Mouse (Mus musculus) lung, embryonic 16.5 days (tissue): ENCODE data around the gene Matn3. TPM values are rescaled to one million over a fixed set of nuclear protein-coding genes. Genes with fewer than 3 reads are reported as not detected.

Source experiments
- ATAC-seq: fragments of 200-750 bp; cut with Nextera tagmentation; 2 replicates; pipeline ENCODE4 v1.8.0; 2017; ENCODE audit warnings: low read depth, mild to moderate bottlenecking, moderate library complexity
- H3K27ac ChIP-seq: fragments of 300-500 bp; sonication (generic); 2 replicates; pipeline ENCODE4 v1.5.1; 2014; ENCODE audit warnings: mild to moderate bottlenecking, control low read depth, low read length
- H3K27me3 ChIP-seq: fragments of 300-500 bp; sonication (generic); 2 replicates; pipeline ENCODE4 v1.6.1; 2014; ENCODE audit warnings: low read depth, low read length, mixed read lengths; ENCODE audit not compliant: control insufficient read depth, insufficient read depth
- H3K36me3 ChIP-seq: fragments of 300-500 bp; sonication (generic); 2 replicates; pipeline ENCODE4 v1.6.1; 2014; ENCODE audit warnings: low read length; ENCODE audit not compliant: control insufficient read depth, insufficient read depth
- H3K4me1 ChIP-seq: fragments of 300-500 bp; sonication (generic); replicated peaks from 2 replicates; pipeline ENCODE4 v1.6.1; 2014; ENCODE audit warnings: low read length, mixed read lengths; ENCODE audit not compliant: control insufficient read depth, insufficient read depth
- H3K4me2 ChIP-seq: fragments of 300-500 bp; sonication (generic); 2 replicates; pipeline ENCODE4 v1.6.1; 2014; ENCODE audit warnings: low read depth, low read length, control low read depth
- H3K4me3 ChIP-seq: fragments of 300-500 bp; sonication (generic); 2 replicates; pipeline ENCODE4 v1.5.1; 2014; ENCODE audit warnings: mild to moderate bottlenecking, low read length, control low read depth
- H3K9ac ChIP-seq: fragments of 300-500 bp; sonication (generic); 2 replicates; pipeline ENCODE4 v1.6.1; 2014; ENCODE audit warnings: low read length, control low read depth
- H3K9me3 ChIP-seq: fragments of 300-500 bp; sonication (generic); 2 replicates; pipeline ENCODE4 v1.6.1; 2016; ENCODE audit warnings: low read length; ENCODE audit not compliant: control insufficient read depth
- WGBS: fragments of 180-500 bp; shearing (Covaris S2); extraction: QIAGEN DNeasy Blood & Tissue Kit; methylation state at CpG from one replicate; pipeline ENCODE4 v1.1.7; 2014; 5-methylcytosine and 5-hydroxymethylcytosine counted together
- polyA plus RNA-seq: library from polyadenylated mRNA; unstranded; fragments of >200 nt; fragmentation: Nextera tagmentation; extraction: Ambion mirVana; gene quantifications from 2 replicates; pipeline ENCODE4 v1.2.1, GENCODE M21; 2015

Matn3 gene
- polyA plus RNA-seq, 1 experiment from 2014 or later = 3.7 TPM

- Histone ChIP-seq H3K4me1 (no peaks in the 10 kb centered on the region; the same call in 1 of the 2 replicates), H3K27me3 (no peaks in the 10 kb centered on the region; the same call in 1 of the 2 replicates), H3K9ac (no peak overlapping the region), H3K36me3 (no peaks in the 10 kb centered on the region), H3K27ac (no peak overlapping the region), H3K4me2 (no peak overlapping the region), H3K4me3 (no peak overlapping the region), H3K9me3 (no peaks in the 10 kb centered on the region; the same call in 1 of the 2 replicates)
- no peak for ATAC-seq
- 80% methylated on average over 10 of the region's 10 CpGs for WGBS
Observed at GRCm38 (mm10) chr12:8953136-8953535, 5.4 kb downstream of the Matn3 start.

- Histone ChIP-seq H3K4me2 (peak overlapping the region; percentile 14; the same call in 1 of the 2 replicates), H3K4me1 (no peaks in the 10 kb centered on the region), H3K9me3 (no peaks in the 10 kb centered on the region; the same call in 1 of the 2 replicates), H3K36me3 (no peaks in the 10 kb centered on the region), H3K27me3 (no peaks in the 10 kb centered on the region; the same call in 1 of the 2 replicates), H3K9ac (no peak overlapping the region), H3K4me3 (no peak overlapping the region), H3K27ac (peak overlapping the region; percentile 85)
- 49% methylated on average over 9 of the region's 9 CpGs for WGBS
- ATAC-seq = peak; percentile 77
Observed at GRCm38 (mm10) chr12:8954161-8954561, 6.4 kb downstream of the Matn3 start.

GRCm38 (mm10) chr12:8961607-8962316 lies 14.0 kb downstream of the Matn3 start:
- no peak overlapping the region for H3K4me2 ChIP-seq
- no peak overlapping the region for H3K4me3 ChIP-seq
- ATAC-seq = no peak
- no peaks in the 10 kb centered on the region; the same call in 1 of the 2 replicates for H3K9me3 ChIP-seq
- no peak overlapping the region for H3K27ac ChIP-seq
- WGBS = 65% methylated on average over 9 of the region's 9 CpGs
- H3K4me1 ChIP-seq = no peaks in the 10 kb centered on the region
- no peak overlapping the region for H3K9ac ChIP-seq
- no peaks in the 10 kb centered on the region for H3K36me3 ChIP-seq
- H3K27me3 ChIP-seq = no peaks in the 10 kb centered on the region

GRCm38 (mm10) chr12:8969828-8970227 lies 22.1 kb downstream of the Matn3 start:
- no peak overlapping the region for H3K9ac ChIP-seq
- H3K4me1 ChIP-seq = peaks cover 10% of the 10 kb centered on the region
- H3K4me3 ChIP-seq = no peak overlapping the region; the same call in 1 of the 2 replicates
- 3% methylated on average over 9 of the region's 9 CpGs for WGBS
- peak; percentile 88 for ATAC-seq
- H3K9me3 ChIP-seq = no peaks in the 10 kb centered on the region
- H3K4me2 ChIP-seq = peak overlapping the region; percentile 17; the same call in 1 of the 2 replicates
- H3K36me3 ChIP-seq = no peaks in the 10 kb centered on the region
- H3K27me3 ChIP-seq = no peaks in the 10 kb centered on the region; the same call in 1 of the 2 replicates
- no peak overlapping the region for H3K27ac ChIP-seq

- ATAC-seq = peak; percentile 93
- Histone ChIP-seq H3K27ac (no peak within 1 kb of the TSS), H3K9me3 (no peaks in the 10 kb centered on the region), H3K4me1 (peaks cover 10% of the 10 kb centered on the region), H3K9ac (peak within 1 kb of the TSS; percentile 48), H3K4me3 (peak within 1 kb of the TSS; percentile 63), H3K27me3 (no peaks in the 10 kb centered on the region; the same call in 1 of the 2 replicates), H3K36me3 (peaks cover 3% of the 10 kb centered on the region; the same call in 1 of the 2 replicates), H3K4me2 (peak within 1 kb of the TSS; percentile 72)
- under 1% methylated on average over 45 of the region's 45 CpGs for WGBS
Observed at GRCm38 (mm10) chr12:8973820-8974465, 26.2 kb downstream of the Matn3 start, which contains the start of gene Wdr35. Gene Wdr35 (plus strand): TSS chr12:8973892.

- no peak overlapping the region for H3K27ac ChIP-seq
- no peak overlapping the region for H3K4me2 ChIP-seq
- H3K36me3 ChIP-seq = peaks cover 5% of the 10 kb centered on the region; the same call in 1 of the 2 replicates
- no peak for ATAC-seq
- no peak overlapping the region for H3K4me3 ChIP-seq
- H3K9me3 ChIP-seq = no peaks in the 10 kb centered on the region
- WGBS = 89% methylated on average over 3 of the region's 3 CpGs
- peaks cover 3% of the 10 kb centered on the region; the same call in 1 of the 2 replicates for H3K4me1 ChIP-seq
- no peaks in the 10 kb centered on the region; the same call in 1 of the 2 replicates for H3K27me3 ChIP-seq
- no peak overlapping the region for H3K9ac ChIP-seq
Observed at GRCm38 (mm10) chr12:8975076-8975475, 27.3 kb downstream of the Matn3 start.

GRCm38 (mm10) chr12:8993231-8993630 lies 45.5 kb downstream of the Matn3 start:
- ATAC-seq = no peak
- H3K4me1 ChIP-seq = no peaks in the 10 kb centered on the region
- no peaks in the 10 kb centered on the region for H3K36me3 ChIP-seq
- no peak overlapping the region for H3K4me2 ChIP-seq
- H3K27ac ChIP-seq = no peak overlapping the region
- H3K9me3 ChIP-seq = no peaks in the 10 kb centered on the region
- H3K27me3 ChIP-seq = no peaks in the 10 kb centered on the region
- 45% methylated on average over 8 of the region's 8 CpGs for WGBS
- H3K9ac ChIP-seq = no peak overlapping the region
- H3K4me3 ChIP-seq = no peak overlapping the region

GRCm38 (mm10) chr12:8998318-8998717 lies 50.6 kb downstream of the Matn3 start:
- Histone ChIP-seq H3K9ac (no peak overlapping the region), H3K36me3 (no peaks in the 10 kb centered on the region), H3K4me2 (no peak overlapping the region), H3K27ac (no peak overlapping the region), H3K4me3 (no peak overlapping the region), H3K4me1 (no peaks in the 10 kb centered on the region), H3K27me3 (no peaks in the 10 kb centered on the region), H3K9me3 (no peaks in the 10 kb centered on the region)
- no peak for ATAC-seq
- 92% methylated on average over 4 of the region's 4 CpGs for WGBS

- Histone ChIP-seq H3K36me3 (no peaks in the 10 kb centered on the region), H3K4me1 (no peaks in the 10 kb centered on the region), H3K4me2 (no peak overlapping the region), H3K27me3 (no peaks in the 10 kb centered on the region), H3K4me3 (no peak overlapping the region), H3K9me3 (no peaks in the 10 kb centered on the region), H3K9ac (no peak overlapping the region), H3K27ac (no peak overlapping the region)
- WGBS = 15% methylated on average over 5 of the region's 5 CpGs
- ATAC-seq = no peak
Observed at GRCm38 (mm10) chr12:9002038-9002648, 54.4 kb downstream of the Matn3 start.
